Mouse (Mus musculus): ENCODE data around the gene Cox17. TPM values are rescaled to one million over a fixed set of nuclear protein-coding genes. Genes with fewer than 3 reads are reported as not detected.

Cox17 gene
- polyA plus RNA-seq (2012; ENCODE audit: insufficient read depth, insufficient read length, low replicate concordance, missing spikeins): not detected in 2 replicates

DNA sequence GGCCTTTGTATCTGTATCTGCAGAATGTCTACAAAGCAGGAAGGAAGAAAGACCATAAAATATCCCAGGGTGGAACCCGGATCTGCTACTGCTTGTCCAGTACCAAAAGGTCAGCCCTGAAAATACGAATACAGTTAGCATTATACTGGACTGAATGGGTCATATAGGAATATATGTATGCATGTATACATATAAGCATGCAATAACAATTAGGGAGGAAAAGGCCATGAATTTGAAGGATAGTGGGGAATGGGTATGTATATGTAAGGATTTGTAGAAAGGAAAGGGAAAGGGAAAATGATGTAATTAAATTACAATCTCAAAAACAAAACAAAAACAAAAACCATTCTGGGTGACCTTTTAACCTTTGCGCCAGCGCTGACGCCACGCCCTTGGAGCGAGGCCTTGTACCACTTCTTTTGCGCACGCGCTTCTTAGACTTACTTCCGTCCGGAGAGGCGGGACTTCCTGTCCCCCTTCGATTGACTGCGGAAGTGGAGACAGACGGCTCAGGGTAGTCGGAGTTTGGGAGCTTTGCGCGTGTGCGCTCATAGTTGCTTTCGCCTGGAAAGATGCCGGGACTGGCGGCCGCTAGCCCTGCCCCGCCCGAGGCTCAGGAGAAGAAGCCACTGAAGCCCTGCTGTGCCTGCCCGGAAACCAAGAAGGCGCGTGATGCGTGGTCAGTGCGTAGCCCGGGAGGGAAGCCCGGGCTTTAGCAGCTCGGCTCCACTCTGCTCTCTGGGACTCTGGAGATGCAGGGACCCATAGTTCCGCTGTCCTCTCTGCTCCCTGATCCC lies at the start of gene Cox17, which contains the start of gene Gm21987:
Gene Cox17 (plus strand): TSS at position 463 of the 797 bp plus-strand sequence.
Gene Gm21987 (plus strand): TSS at position 512 of the 797 bp plus-strand sequence.
- 3% methylated on average over 35 of the region's 35 CpGs for WGBS
- Histone ChIP-seq H3K27ac (ENCODE audit: insufficient read depth, low read depth, low read length) (peak within 1 kb of the TSS; percentile 35), H3K4me1 (ENCODE audit: control insufficient read depth, insufficient read depth, low read length) (no peaks in the 10 kb centered on the region; the same call in none of the 2 replicates), H3K4me3 (ENCODE audit: insufficient read depth, low read depth, low read length) (peak within 1 kb of the TSS; percentile 73)
- TF ChIP-seq POLR2A (IDR thresholded peaks at IDR 0.05; ENCODE audit: insufficient read depth, low read depth, low read length) (peak; percentile 54; the same call in 1 of the 2 replicates), CTCF (IDR thresholded peaks at IDR 0.05; ENCODE audit: insufficient read depth, low read depth, low read length) (no peak)

DNA sequence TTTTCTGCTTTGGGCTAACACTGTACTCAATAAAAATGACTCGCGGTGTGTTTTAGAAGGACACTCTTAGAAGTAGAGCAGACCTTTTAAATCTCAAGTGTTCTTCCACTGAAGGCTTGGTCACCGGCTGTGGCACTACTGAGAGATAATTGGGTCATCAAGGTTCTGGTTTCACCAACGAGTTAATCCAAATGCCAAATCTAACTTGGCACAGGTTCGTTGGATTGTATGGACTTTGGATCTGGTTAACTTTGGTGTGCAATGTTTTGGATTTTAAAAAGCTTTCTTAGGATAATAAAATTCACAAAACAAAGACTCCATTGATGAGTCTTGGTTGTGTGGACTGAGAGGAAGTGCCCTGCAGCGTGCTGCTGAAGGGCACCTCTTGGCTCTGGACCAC lies 48.4 kb upstream of the Cox17 start:
- H3K4me1 ChIP-seq (ENCODE audit: control insufficient read depth, insufficient read depth, low read length): no peaks in the 10 kb centered on the region
- TF ChIP-seq POLR2A (IDR thresholded peaks at IDR 0.05; ENCODE audit: insufficient read depth, low read depth, low read length): no peak
- no peak for TF ChIP-seq CTCF (IDR thresholded peaks at IDR 0.05; ENCODE audit: insufficient read depth, low read depth, low read length)
- no peak overlapping the region for H3K27ac ChIP-seq (ENCODE audit: insufficient read depth, low read depth, low read length)
- H3K4me3 ChIP-seq (ENCODE audit: insufficient read depth, low read depth, low read length): no peak overlapping the region
- 72% methylated on average over 6 of the region's 6 CpGs for WGBS

DNA sequence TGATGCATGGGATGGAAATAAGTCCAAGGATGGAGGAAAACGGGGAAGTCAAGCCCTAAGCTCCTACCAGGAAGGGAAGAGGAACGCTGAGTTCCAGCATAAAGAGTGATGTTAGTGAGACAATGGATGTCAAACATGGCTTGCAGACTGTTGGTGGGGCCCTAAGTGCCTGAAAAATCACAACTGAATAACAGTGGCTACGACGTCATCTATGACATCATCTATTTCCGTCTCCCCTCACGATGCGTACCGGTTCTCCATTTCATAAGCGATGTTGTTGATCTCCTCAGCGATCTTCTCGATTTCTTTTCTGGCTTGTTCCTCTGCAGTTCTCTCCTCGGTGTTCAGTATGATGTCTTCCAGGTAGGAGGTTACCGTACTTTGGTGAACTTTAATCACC lies 44.4 kb upstream of the Cox17 start:
- WGBS: 87% methylated on average over 13 of the region's 13 CpGs
- TF ChIP-seq CTCF (IDR thresholded peaks at IDR 0.05; ENCODE audit: insufficient read depth, low read depth, low read length) (no peak), POLR2A (IDR thresholded peaks at IDR 0.05; ENCODE audit: insufficient read depth, low read depth, low read length) (no peak)
- Histone ChIP-seq H3K4me3 (ENCODE audit: insufficient read depth, low read depth, low read length) (no peak overlapping the region), H3K4me1 (ENCODE audit: control insufficient read depth, insufficient read depth, low read length) (no peaks in the 10 kb centered on the region), H3K27ac (ENCODE audit: insufficient read depth, low read depth, low read length) (no peak overlapping the region)

DNA sequence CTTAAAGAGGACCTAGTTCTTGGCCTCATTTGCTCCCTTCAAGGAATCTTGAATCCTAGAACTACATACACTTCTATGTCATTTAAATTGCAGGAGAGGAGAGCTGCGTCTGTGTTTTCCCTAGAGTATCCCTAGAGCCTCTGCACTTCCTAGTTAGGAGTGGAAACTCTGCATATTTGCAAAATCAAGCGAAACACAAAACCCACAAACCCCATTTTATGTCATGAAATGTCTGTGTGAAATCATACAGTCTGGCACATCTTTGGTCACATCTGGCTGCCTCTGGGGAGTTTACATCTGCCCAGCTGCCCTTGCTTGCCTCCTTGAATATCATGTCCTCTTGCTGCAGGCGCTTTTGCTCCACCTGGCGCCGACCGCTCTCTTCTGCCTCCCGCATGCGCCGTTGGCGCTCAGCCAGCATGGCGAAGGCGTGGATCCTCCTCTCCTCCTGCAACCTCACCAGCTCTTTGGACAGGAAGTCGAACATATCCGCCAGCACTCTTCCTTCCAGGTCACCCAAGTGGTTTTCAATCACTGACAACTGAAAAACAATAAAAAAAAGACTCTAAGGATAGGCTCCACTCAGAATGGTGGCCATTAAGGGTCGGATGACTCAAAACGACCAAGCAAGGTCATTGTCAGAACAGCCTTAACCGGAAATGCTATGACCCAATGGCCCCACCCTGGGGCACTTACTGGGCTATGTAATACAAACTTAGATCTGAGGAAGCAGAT lies 42.2 kb upstream of the Cox17 start:
- no peak overlapping the region for H3K4me3 ChIP-seq (ENCODE audit: insufficient read depth, low read depth, low read length)
- no peak overlapping the region for H3K27ac ChIP-seq (ENCODE audit: insufficient read depth, low read depth, low read length)
- 80% methylated on average over 17 of the region's 17 CpGs for WGBS
- TF ChIP-seq CTCF (IDR thresholded peaks at IDR 0.05; ENCODE audit: insufficient read depth, low read depth, low read length) (no peak), POLR2A (IDR thresholded peaks at IDR 0.05; ENCODE audit: insufficient read depth, low read depth, low read length) (no peak)
- no peaks in the 10 kb centered on the region for H3K4me1 ChIP-seq (ENCODE audit: control insufficient read depth, insufficient read depth, low read length)

DNA sequence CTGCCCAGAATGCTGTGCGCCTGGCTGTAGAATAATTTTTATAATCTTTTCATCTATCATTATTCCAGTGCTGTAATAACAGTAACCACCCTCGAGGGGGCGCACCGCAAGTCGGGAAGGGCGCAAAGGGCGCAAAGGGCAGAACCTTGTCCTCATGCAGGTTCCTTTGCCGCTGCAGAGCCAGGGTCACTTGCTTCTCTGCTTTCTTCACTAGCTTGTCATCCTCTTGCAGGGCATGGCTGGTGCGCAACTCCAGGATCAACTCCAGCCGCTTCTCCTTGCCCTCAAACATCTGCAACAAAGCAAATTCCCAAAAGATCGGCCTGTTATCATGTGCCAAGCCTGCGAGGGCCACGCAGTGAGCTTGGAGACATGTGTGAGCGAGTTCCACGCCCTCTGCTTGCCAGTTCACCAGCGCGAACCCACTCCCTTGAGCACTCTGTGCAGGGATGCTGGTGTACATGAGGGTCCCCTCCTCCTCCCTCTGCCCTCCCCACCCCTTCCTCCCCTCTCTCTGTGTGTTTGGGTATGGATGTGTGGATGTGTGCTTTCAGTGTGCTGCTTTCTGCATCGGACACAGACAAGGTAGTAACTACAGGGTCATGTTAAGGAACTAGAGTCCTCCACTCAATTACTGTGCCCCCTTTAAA lies 40.1 kb upstream of the Cox17 start:
- no peak overlapping the region for H3K4me3 ChIP-seq (ENCODE audit: insufficient read depth, low read depth, low read length)
- H3K4me1 ChIP-seq (ENCODE audit: control insufficient read depth, insufficient read depth, low read length): no peaks in the 10 kb centered on the region
- TF ChIP-seq CTCF (IDR thresholded peaks at IDR 0.05; ENCODE audit: insufficient read depth, low read depth, low read length): 0 out of 2 replicates have a peak, but pooled peaks have one; percentile 10
- no peak for TF ChIP-seq POLR2A (IDR thresholded peaks at IDR 0.05; ENCODE audit: insufficient read depth, low read depth, low read length)
- WGBS: 53% methylated on average over 18 of the region's 18 CpGs
- no peak overlapping the region for H3K27ac ChIP-seq (ENCODE audit: insufficient read depth, low read depth, low read length)

DNA sequence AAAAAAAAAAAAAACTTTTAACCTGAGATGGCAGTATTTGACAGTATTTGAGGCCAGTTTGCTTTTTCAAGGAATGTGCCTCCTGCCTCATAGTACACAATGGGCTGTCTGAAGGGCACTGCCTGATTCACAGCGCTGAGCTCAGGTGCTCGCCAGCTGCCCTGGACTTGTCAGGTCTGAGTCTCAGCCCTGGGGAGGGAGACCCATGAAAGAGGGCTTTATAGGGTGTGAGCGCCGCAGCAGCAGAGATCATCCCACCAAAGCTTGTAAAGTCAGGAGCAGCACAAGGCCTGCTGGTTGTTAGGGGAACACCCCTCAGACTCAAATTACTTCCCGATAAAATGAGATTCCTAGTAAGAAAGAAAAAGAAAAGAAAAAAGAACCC lies 39.6 kb upstream of the Cox17 start:
- Histone ChIP-seq H3K27ac (ENCODE audit: insufficient read depth, low read depth, low read length) (no peak overlapping the region), H3K4me3 (ENCODE audit: insufficient read depth, low read depth, low read length) (no peak overlapping the region), H3K4me1 (ENCODE audit: control insufficient read depth, insufficient read depth, low read length) (no peaks in the 10 kb centered on the region)
- TF ChIP-seq POLR2A (IDR thresholded peaks at IDR 0.05; ENCODE audit: insufficient read depth, low read depth, low read length): no peak
- no peak for TF ChIP-seq CTCF (IDR thresholded peaks at IDR 0.05; ENCODE audit: insufficient read depth, low read depth, low read length)
- WGBS: 45% methylated on average over 5 of the region's 5 CpGs

DNA sequence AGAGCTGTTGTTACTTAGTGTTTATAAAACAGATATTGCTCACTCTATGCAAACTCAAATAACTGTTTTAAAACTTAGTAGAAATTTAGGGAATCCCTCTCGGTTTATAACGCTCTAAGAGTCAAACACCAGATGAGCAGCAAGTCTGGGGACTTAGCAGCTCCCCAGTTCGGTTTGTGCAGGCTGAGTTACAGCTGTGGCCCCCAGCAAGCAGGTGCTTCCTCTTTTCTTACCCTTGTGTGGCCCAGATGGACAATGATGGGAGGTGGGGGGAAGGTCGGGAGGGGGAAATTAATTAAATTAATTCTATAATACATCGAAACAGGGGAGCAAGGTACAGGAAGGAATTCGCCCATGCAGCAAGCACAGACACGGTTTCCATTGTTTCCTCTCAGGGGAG lies 39.1 kb upstream of the Cox17 start:
- Histone ChIP-seq H3K27ac (ENCODE audit: insufficient read depth, low read depth, low read length) (no peak overlapping the region), H3K4me3 (ENCODE audit: insufficient read depth, low read depth, low read length) (no peak overlapping the region), H3K4me1 (ENCODE audit: control insufficient read depth, insufficient read depth, low read length) (no peaks in the 10 kb centered on the region)
- no peak for TF ChIP-seq POLR2A (IDR thresholded peaks at IDR 0.05; ENCODE audit: insufficient read depth, low read depth, low read length)
- TF ChIP-seq CTCF (IDR thresholded peaks at IDR 0.05; ENCODE audit: insufficient read depth, low read depth, low read length): no peak
- 57% methylated on average over 7 of the region's 7 CpGs for WGBS

DNA sequence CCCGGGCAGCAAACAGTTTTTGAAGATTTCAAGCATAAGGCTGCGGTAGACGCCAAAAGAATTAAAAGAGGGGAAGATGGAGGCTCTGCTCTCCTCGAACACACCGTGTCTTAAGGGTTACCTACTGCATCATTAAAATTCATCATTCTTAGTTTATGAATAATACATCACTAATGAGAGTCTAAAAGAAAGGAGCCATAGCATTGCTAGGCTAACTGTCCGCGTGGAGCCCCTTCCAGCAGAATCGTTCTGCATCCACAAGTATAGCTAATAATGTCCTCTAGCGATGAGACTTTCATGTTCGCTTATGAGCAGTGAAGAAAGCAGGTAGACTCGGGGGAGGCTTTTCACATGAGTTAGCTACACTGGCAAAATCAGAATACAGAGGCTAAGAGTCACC lies 38.6 kb upstream of the Cox17 start:
- Histone ChIP-seq H3K4me3 (ENCODE audit: insufficient read depth, low read depth, low read length) (no peak overlapping the region), H3K27ac (ENCODE audit: insufficient read depth, low read depth, low read length) (no peak overlapping the region), H3K4me1 (ENCODE audit: control insufficient read depth, insufficient read depth, low read length) (no peaks in the 10 kb centered on the region)
- TF ChIP-seq CTCF (IDR thresholded peaks at IDR 0.05; ENCODE audit: insufficient read depth, low read depth, low read length) (no peak), POLR2A (IDR thresholded peaks at IDR 0.05; ENCODE audit: insufficient read depth, low read depth, low read length) (no peak)
- WGBS: 73% methylated on average over 11 of the region's 11 CpGs
